Mouse (Mus musculus) megakaryocyte, embryonic 14.5 days (primary cell): Measurements from ENCODE around the gene Znhit6.

Experiments
- FLI1 ChIP-seq: IDR thresholded peaks from 2 replicates; pipeline ENCODE4 v1.6.1; 2012; ENCODE audit warnings: low read length, inconsistent platforms, mixed read lengths
- GATA1 ChIP-seq: IDR thresholded peaks from 3 replicates; pipeline ENCODE4 v1.6.1; 2012; ENCODE audit warnings: mixed read lengths, low read length, inconsistent platforms, borderline replicate concordance

DNA sequence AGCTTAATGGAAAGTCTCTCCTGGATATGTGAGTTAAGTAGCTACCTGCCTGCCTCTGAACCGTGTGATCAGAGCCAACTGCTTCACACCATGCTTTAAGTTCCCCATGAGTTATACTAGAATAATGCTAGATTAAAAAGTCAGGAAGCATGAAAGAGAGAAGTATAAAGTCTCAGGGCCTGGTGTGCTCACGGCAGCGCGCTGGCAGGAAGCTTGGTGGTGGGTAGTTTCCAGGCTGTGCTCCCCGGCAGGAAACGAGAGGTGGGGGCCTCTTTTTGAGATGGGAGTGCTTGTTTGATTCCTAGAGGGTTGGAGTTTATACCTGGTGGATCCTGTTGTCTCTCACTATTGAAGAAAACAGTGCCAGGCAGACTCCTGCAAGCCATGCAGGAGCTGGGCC, 19.3 kb downstream of the Znhit6 start:
- no peak for TF ChIP-seq GATA1
- TF ChIP-seq FLI1, result no peak
